Mouse (Mus musculus) activated CD4-positive, CD25-positive, alpha-beta regulatory T cell, adult 4 months (primary cell): Measurements from ENCODE around the gene Spred2. TPM values are rescaled to one million over a fixed set of nuclear protein-coding genes. Genes with fewer than 3 reads are reported as not detected.

Source experiments
- ATAC-seq: one replicate; pipeline ENCODE4 v1.8.0; 2017
- polyA plus RNA-seq, 2 experiments: library from polyadenylated mRNA; unstranded; fragments of 100-300 nt; shearing (Covaris generic); gene quantifications; one replicate each; pipeline ENCODE4 v1.2.1; 2017

The Spred2 gene
- polyA plus RNA-seq, 2 experiments from 2014 or later: 2.1 to 3.4 TPM

DNA sequence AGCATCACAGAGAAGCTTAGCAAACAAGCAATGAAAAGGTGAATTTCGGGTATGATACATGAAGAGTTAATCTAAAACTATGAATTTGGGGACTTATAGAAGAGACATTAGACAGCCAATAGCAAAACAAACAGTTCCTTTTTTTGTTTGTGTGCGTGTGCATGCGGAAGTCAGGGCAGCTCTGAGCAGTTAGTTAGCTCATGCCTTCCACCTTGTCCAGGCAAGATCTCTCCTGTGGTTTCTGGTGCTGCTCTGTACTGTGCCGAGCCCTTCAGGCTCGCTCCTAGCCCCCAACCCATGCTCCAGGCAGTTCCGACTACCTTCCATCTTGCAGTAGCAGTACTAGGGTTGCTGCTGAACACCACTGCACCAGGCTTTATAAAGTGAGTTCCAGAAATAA is 31.5 kb downstream of the Spred2 start:
- ATAC-seq: no peak

- ATAC-seq: no peak
Observed at GRCm38 (mm10) chr11:19959006-19959405, 34.8 kb downstream of the Spred2 start.

GRCm38 (mm10) chr11:19959897-19960296 is 35.7 kb downstream of the Spred2 start:
- no peak for ATAC-seq

DNA sequence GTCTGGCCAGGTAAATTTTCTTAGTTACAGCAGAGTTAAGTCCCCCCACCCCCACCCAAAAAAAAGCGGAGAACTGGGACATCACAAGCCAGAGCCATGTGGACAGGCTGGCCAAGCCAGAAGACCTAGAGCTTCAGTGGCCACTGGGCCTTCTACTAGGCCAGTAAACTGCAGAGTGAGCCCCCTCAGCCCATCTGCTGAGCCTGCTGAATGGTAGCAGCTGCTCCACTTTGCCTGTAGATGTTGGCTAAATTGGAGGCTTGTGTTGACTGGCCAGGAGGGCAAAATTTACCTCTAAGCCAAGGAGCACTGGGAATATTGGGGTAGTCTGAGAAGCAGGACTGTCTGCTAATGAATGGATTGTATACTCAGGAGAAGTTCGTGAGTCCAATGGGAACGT is 36.4 kb downstream of the Spred2 start:
- no peak for ATAC-seq

- no peak for ATAC-seq
Observed at GRCm38 (mm10) chr11:19961088-19961487, 36.9 kb downstream of the Spred2 start.

GRCm38 (mm10) chr11:19961766-19962365 is 37.7 kb downstream of the Spred2 start:
- no peak for ATAC-seq

- ATAC-seq: peak; percentile 68
Observed at GRCm38 (mm10) chr11:19962796-19963195, 38.6 kb downstream of the Spred2 start.

GRCm38 (mm10) chr11:19963717-19964141 is 39.6 kb downstream of the Spred2 start:
- ATAC-seq: peak; percentile 27

DNA sequence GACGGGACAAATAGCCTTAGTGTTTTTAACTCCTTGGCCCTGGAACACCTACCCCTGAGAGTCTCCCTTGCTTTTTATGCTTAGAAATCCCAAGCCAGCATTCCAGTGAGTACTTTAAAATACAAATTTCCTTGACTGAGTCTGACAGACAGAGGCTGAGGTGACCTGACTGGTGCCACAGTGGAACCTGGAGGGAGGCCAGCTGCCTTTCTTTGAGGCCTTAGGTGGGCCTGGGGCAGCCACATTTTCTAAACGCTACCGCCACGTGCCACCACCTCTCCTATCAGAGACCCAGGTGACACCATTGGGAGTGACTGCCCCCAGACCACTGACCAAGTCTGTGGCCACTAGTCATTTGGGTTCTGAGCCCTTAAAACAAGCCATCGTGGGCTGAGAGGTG is 40.2 kb downstream of the Spred2 start:
- ATAC-seq: no peak

GRCm38 (mm10) chr11:19965037-19965611 is 40.9 kb downstream of the Spred2 start:
- ATAC-seq: no peak

DNA sequence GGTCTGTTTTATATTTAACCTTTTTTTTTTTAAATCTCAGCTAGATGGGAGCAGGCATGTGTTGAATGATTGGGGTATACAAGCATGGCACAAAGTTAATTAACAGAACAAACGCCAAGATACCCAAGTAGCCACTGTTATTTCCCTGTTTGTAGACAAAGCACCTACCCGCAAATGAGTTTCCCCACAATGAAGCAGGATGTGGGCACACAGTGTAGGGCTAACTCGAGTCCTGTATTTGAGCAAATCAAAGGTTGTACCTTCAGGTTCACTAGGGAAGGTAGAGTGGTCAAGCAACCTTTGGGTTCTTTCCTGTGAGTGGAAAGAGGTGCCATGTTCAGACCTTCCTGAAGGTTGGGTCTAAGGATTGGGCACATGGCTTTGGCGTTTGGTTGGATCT is 41.5 kb downstream of the Spred2 start:
- ATAC-seq: peak; percentile 64

DNA sequence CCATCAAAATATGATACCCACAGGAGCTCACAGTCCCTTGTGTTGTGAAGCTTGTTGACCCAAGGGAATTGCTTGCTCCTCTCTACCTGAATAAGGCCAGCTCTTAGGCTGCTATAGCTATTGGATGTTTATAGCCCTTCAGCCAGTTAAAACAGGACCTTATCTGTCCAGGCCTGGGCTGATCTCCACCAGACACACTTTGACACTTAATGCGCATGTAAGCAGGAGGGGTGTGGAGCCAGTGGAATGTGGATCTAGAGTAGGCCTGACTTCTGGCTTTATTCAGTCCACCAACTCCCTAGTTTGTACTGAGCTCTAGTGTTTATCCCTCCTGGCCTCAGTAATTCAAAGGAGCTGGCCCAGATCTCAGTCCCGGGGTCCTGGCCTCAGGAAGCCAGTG is 42.1 kb downstream of the Spred2 start:
- no peak for ATAC-seq

- ATAC-seq: no peak
Observed at GRCm38 (mm10) chr11:19969584-19969983, 45.4 kb downstream of the Spred2 start.

DNA sequence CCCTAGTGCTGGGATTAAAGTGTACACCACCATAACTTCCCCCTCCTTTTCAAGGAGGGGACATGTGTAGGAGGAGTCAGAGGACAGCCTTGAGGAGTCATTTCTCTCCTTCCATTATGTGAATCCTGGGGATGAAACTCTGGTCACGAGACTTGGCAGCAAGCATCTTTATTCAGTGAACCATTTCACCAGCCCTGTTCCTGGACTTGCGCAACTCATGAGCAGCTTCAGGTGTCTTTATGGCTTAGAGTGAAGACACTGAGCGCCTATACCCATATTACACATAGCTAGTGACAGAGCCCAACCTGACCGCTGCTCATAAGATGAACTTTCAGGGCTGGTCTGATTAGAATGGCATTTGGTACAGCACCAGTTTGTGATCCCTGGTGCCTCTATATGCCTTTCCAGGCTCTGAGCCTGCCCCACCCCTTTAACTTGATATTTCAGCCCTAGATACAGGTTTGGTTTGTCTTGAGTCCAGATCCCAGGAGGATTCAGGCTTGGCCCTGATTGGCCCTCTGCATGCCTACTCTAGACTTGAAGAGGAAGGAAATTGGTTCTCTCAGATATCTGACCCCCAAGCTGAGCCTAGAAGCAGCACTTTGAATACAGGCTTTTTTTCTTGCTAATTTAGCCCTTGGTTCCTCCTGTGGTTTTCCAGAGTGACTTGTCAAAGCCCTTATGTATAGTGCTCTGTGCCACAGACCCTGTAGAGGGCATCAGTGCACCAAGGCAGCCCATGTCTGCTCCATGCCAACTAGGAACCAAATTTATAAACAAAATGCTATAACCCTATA is 48.0 kb downstream of the Spred2 start:
- no peak for ATAC-seq

DNA sequence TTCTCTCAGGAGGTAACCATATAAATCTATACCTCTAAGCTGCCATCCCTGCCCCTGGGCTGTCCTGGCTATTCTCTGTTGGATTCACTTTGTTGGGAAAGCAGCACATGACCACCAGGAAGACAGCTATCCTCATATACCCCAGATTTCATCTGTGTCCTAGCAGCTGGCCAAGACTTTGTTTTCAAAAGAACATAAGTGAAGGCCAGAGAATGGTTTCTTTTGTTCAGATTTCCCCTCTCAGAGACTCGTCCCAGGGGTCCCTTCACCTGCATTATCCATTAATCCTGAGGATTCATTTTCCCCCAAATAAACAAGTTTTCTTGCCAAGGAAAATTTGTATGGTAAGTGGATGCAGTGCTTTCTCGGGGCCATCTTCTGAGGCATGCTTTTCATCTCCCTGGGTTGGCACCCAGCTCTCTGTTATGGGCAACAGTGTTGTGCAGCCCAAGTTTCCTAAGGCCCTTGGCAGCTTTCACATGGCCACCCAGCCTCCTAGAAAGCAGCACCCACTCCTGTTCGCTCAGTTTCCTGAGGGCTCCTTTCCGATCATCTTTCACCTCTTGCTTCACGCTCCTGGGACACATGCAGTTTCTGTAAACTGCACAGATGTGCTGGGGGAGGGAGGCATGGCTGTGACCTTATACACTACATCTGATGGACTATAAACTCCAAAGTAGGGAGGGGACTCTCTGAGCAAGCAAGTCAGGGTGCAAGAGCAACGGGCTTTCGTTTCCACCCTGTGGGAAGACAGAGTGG is 49.0 kb downstream of the Spred2 start:
- no peak for ATAC-seq

- no peak for ATAC-seq
Observed at GRCm38 (mm10) chr11:19976032-19976431, 51.9 kb downstream of the Spred2 start.

- ATAC-seq: no peak
Observed at GRCm38 (mm10) chr11:19977687-19978086, 53.5 kb downstream of the Spred2 start.

DNA sequence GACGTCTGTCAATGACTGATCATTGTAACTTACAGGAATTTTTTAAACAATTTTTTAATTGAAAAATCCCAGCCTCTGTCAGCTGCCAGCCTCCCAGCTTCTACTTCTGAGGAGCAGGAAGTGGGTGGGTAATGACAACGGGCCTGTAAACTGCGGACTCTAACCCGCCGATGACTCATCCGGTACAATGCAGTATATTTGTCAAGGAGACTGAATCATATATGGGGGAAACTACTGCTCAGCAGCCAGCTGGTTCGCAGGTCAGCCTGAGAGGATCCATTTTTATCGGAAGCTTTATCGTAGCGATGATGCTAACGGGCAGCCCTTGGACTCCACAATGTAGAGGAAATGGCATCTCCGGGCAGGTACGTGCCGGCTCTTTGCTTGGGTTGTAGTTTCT is 55.2 kb downstream of the Spred2 start:
- peak; percentile 96 for ATAC-seq

- ATAC-seq: no peak
Observed at GRCm38 (mm10) chr11:19982113-19982512, 57.9 kb downstream of the Spred2 start.

DNA sequence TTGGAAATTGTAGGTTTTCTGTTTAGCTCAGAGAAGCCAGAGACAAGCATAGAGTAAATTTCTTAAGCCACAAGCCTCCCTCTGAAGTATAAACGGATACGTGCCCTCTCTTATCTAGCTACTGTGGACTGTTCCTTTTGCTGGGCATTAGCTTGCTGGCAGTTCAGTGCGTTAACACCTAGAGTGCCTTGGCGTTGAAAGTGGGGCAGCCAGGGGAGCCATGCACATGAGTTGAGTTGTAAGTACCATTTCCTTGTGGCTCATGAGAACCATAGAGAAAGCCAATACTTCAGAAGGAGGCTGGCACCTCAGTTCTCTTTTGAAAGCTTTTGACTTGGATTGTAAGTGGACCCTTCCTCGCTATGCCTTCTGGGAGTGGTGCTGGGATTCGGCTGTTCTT is 58.6 kb downstream of the Spred2 start:
- no peak for ATAC-seq

GRCm38 (mm10) chr11:19983298-19983697 is 59.1 kb downstream of the Spred2 start:
- ATAC-seq: no peak

DNA sequence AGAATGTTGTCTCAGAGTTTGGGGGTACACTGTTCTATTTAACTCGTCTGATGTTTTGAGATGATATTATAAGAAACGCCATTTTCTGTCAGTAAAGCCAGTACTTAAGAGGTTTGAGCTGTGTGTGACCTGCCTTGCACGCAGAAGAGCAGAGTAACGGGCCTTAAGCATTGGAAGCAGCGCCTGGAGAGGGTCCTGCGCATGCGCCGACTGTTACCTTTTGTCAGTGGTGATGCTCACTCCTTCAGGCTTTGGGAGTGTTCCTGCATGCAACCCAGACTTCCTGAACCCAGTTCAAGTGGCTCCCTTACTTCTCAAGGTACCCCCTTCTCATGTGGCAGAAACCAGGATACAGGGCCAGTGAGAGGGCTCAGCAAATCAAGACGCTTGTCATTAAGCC is 59.9 kb downstream of the Spred2 start:
- no peak for ATAC-seq

DNA sequence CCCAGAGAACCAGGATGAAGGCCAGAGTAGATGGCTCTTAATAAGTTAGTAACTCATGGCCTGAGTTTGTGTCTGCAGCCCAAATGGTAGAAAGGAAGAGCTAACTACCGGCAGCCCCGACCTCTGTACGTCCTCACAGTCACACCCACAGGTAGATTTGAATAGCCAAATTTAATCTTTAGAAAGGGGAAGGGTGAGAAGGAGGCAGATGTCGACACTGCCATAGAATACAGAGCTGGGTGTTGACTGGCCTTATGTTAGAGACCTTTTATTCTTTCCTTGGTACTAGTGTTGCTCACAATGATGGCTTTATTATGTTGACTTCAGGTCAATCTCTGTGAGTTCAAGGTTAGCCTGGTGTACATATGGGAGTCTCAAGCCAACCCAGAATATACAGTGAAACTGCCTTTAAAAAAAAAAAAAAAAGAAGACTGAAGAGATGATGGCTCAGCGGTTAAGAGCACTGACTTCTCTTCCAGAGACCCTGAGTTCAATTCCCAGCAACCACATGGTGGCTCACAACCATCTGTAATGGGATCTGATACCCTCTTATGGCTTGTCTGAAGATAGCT is 61.2 kb downstream of the Spred2 start:
- no peak for ATAC-seq
